Mouse (Mus musculus): ENCODE measurements around the gene Atp8b3.

Gene Atp8b3

DNA sequence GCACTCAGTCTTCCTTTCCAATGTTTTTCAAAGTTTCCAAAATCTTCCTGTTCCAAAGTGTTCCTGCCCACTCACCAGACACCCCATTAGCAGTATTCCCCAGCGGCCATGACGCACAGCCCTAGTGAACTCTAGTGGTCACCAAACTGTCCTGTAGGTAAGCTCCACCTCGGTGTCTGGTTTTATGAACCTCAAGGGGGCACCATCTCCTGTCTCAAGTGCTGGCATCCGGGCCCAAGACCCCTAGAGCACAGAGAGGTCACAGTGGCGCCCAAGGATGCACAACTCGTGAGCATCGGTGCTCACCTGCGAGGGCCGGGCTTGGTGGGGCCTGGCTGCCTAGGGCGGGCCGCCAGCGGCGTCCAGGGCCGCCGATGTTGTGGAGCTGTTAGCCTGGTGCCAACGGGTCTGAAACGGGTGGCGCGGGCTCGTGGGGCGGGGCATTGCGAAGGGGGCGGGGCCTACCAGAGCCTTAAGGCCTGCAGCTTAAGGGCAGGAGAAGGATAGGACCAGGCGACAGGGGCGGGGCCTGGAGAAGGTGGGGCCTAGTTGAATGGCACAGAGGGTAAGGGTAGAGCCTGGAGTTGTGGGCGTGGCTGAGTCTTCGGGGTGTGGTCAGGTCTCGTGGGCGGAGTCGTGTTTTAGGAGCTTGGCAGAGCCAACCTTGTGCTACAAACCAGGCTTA lies at the start of gene Atp8b3:
Gene Atp8b3, minus strand, starts transcription at position 415 of the 685 bp plus-strand sequence.
- DNase-seq (ENCODE audit: low spot score in 2 of 2): peak; percentile 93 to 96

DNA sequence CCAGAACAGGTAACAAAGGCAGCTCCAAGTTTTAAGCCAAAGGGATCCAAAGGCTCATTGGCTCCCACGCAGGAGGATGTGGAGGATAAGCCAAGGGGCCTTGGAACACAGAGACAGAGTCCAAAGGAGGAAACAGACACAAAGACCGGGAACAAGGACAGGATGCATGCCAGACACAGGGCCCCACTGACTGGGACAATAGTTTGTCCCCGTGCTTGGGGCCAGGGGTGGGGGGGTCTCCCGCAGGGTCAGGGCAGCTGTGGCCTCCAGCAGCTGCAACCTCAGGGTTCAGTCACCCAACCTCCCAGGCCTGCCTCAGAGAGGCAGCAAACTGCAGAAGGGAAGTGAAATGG lies 48.4 kb upstream of the Atp8b3 start:
- no peak for DNase-seq (ENCODE audit: low spot score in 2 of 2)

DNA sequence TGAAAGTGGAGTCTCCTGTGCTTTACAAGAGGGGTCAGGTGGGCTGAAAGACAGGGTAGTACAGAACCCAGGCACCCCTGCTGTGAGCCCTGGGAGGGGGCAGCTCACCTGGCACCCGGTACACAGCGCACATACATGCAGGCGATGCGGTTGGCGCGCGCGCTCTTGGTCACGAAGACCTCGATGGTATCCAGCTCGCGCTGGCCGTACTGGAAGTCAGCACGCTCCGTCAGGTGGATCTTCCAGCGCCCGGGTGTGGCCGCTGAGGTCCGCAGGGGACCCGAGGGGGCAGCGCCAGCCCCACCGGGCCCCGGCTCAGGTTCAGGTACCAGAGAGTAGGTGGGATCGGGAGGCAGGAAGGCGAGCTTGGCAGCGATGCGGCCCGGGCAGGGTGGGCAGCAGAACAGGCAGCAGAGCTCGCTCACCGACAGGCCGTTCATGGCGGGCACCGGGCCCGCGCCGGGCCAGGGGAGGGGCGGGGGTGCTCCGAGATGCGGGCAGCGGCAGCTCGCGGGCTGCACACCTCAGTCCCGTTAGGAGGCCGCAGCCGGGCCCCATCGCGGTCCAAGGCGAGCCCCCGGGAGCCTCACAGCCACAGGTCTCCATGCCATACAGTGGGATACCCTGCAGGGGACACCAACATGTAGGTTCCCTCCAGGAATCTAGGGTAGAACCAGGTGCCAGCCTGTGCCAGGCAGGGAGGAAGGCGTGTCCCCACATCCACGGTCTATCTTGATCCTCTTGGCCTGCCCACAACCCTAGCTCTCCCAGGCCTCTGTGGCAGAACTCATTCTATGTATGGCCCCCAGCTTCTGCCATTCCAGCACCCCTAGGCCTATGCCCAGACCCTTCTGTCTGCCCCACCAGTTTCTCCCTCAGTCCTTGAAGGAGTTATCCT lies 47.7 kb upstream of the Atp8b3 start:
- DNase-seq (ENCODE audit: low spot score in 2 of 2): no peak

DNA sequence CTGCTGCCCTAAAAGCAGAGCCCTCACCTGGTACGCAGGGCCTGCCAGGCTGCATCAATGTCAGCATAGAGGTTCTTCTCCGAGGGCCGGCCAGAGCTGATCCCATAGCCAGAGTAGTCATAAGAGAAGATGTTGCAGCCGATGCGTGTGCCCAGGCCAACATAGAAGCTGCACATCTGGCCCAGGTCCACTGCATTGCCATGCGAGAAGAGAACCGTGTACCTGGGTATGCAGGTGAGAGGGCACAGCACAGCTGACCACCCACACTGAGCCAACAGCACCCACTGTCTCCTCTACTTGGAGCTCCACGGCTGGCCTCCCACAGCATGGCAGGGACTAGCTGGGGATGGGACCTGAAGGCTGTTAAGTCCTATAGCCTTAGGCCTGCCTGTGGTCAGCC lies 46.7 kb upstream of the Atp8b3 start:
- DNase-seq (ENCODE audit: low spot score in 2 of 2): no peak

DNA sequence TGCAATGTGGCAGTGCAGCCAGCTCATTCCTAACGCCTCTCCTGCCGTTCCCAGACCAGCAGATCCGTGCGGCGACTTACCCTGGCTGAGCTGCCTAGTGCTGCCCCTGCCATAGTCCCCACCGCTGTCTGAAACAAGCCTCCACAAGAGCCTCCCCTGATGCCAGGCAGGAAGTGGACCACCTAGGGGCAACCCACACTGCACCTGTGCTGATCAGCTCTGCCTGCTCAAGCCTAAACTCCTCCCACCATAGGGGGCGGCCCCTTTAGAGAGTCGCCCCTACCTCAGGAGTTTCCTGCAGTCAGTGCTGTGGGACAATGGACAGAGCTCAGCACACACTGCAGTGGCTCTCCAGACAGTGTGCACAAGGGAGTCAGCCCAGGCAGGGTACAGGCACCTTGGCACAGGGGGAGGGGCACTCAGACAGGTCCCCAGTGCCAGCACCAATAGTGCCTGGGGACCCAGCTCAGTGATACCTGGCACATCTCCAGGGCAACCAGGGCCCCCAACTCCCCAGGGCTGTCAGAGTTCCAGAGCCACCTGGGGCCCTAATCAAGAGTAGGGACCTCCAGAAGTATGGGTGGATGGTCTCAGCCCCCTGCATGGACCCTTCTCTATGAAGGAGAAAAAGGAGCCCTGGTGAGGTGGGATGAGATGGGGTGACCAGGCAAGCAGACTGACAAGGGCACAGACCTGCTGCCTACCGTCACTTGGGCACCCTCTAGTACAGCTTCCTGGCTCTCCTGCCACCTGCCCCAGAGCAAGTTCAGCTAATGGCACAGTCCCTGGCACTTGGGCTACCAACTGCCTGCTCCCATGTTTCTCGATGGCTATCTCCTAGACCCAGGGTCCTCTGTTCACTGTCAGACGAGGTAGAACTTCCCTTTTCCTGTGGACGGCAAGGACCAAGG lies 46.0 kb upstream of the Atp8b3 start:
- no peak for DNase-seq (ENCODE audit: low spot score in 2 of 2)

DNA sequence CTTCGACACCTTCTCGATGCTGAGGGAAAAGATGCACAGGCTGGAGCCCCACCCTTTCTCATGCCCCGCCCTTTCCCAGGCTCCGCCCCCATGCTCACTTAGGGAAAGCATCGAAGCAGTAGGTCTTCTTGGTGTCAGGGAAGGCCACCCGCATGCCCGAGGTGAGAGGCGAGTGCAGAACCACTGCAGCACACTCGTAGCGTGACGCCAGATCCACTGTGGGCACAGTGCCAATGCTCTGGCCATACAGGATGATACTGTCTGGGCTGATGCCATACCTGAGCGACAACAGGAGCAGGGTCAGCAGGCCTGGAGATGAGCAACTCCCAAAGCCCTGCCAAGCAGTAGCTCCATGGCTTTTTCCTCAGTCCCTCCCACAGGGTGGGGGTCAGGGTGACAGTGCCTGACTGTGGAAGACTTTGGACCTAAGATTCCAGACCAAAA lies 45.1 kb upstream of the Atp8b3 start:
- DNase-seq (ENCODE audit: low spot score in 2 of 2): no peak

DNA sequence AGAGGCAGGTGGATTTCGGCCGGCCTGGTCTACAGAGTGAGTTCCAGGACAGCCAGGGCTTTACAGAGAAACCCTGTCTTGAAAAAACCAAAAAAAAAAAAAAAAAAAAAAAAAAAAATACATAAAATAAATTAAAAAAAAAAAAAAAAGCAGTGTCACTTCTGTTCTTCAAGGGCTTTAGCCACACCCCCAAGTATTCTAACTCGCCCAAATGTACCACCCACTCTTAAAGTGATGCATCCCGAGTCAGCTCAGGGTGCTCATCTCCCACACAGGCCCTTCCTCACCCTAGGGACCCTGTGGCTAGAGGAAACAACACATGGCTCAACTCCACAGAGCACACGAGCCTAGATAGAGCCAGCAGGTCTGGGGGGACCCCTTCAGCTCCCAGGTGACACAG lies 44.1 kb upstream of the Atp8b3 start:
- no peak for DNase-seq (ENCODE audit: low spot score in 2 of 2)

DNA sequence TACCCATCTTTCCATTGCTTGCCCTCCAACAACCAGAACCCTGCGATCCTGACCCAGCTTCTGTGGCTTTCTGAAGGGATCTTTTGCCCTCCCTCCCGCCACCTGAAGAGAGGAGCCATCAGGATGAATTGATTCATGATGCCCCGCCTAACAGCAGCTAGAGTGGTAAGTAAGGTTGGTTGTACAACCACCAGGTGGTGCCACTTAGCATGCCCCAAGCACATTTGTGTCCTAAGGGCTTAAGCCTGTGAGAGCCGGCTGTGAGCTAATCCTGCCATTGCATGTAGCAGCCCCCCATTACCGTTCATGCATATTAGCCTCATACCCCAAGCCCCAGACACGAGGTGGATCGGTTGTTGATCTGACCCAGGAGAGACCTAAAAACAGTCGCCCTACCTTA lies 40.0 kb upstream of the Atp8b3 start:
- peak; percentile 82 to 88 for DNase-seq (ENCODE audit: low spot score in 2 of 2)

DNA sequence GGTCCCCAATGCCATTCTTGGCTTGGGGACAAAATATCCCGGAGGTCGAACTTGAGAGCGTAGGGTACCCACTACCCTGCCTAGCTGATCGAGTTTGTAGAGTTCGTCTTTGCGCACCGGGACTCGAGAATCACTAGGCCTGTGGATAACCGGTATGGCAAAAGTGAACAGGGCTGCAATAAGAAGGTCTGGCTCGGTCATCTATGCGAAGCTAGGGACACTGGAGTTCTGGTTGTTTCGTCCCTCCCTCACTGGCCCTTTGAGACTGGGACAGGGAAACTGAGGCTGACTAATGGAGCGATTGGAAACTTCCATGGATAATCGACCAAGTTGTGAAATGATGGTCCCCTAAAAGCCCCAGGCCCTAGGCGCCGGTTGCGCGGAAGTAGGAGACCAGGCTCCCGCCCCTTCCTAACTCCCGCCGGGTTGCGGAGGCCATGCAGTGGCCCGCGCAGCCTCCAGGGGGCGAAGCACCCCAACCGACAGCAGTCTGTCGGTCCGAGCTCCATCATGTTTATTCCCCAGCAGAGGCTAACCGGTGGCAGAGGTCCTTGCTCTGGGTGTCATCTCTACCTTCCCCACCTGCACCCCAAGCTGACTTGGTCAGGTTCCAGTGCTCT lies 39.3 kb upstream of the Atp8b3 start:
- peak; percentile 86 to 87 for DNase-seq (ENCODE audit: low spot score in 2 of 2)

DNA sequence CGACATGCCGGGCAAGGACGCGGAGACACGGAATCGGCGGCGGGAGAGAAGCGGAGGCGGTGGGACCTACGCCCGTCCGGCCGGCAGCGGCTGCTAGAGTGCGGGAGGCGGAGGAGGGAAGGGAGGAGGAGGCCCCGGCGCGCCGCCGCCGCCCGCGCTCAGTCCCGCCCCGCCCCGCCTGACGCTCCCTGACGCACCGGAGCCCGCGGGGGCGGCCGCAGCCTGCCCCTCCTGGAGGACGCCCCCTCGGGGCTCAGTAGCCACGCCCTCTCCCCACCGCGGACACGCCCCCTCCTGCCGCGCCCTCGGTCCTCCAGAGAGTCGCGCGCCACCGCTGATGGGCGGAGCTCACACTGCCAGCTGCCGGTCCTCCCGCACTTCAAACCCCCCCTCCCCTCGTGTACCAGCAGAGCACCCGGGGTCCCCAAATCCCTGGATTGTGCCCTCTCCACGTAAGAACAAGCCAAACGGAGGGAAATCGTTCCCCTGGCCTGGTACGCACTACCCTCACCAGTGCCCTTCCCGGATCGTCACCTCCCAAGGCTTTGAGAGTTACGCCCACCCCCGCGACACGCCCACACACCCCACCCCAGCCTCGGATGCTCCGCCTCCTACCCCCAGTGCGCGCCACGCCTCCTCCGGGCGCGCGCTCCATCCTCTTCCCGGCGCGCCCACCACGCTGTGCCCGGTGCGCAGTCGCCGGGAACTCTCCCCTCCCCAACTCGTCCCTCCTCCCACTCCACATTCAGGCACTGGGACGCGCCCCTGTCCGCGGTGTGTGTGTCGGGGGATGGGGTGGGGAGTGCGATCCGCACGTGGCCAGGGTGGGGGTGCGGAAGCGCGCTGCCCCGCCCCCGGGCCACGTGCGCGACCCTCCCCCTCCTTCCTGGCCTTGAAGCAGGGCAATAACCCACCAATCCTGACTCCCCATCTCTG lies 38.5 kb upstream of the Atp8b3 start, which contains the start of gene Klf16:
Gene Klf16, minus strand, starts transcription at position 127 of the 936 bp plus-strand sequence.
- DNase-seq (ENCODE audit: low spot score in 2 of 2): peak; percentile 99

DNA sequence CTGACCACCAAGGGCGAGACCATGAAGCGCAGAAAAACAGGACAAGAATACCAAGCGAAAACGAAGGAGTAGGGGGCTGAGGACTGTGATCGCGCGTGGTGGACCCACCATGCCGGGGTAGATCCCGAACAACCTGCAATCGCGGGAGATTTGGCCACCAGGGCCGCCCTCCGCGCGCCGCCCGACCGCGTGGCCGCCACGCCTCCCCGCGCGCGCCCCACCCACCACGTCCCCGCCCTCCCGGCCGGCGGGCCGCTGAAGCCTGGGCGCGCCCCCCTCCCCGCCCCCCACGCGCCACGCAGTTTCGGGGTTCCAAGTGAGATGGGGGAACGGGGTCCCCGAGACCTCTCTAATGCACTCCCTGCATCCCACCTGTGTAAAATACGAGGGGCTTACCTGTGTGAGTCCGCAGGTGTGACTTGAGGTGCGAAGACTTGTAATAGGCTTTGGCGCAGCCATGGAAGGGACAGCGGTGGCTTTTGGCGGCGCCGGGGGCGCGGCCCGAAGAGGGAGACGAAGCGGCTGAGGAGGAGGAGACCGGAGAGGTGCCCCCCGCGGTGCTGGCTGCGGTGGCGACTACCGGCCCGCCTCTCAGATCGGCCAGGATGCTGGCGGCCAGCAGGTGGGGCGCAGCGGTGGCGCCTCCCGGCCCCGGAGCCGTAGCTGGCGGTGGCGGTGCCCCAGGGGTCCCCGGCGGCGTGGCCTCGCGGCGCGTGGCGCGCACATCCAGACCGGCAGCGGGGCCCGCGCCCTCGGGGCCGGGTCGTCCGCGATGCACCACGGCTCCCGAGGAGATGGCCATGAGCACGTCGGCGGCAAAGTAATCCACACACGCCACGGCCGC lies 37.6 kb upstream of the Atp8b3 start:
- peak; percentile 62 to 63 for DNase-seq (ENCODE audit: low spot score in 2 of 2)

DNA sequence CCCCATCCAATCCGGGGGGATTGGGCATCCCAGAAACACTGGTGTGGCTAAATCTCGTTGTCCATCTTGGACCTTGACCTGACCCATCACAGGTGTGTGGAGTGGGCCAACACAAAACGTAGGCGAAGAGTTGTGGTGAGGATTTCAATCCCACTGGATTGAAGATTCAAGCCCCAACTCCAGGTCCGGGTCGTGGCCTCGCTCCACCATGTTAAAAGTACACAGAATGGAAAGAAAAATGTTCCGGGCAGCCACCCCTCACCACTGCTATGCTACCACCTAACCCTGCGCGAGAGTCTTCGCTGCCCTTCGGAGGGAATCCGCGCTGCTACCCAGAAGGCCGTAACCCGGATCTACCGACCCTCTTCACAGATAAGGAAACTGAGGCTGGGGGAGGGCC lies 37.0 kb upstream of the Atp8b3 start:
- peak in 1 of 2 experiments; percentile 20 for DNase-seq (ENCODE audit: low spot score in 2 of 2)

DNA sequence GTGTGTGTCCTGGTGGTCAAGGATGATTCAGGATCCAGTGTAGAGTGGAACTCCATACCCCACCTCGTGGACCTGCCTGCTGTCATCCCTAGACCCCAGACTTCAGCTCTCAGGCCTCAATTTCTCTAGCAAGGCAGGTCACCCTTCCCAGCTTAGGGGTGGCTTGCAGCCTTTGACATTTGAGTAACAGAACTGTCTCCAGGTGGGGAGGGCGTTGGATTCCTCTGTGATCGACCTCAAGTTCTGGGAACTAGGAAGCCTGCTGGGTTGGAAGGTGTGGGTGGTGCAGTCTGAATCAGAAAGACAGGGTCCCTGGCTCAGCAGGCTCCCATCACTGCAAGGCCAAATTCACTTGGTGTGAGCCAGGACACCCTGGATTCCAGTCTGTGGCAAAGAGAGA lies 36.0 kb upstream of the Atp8b3 start:
- no peak for DNase-seq (ENCODE audit: low spot score in 2 of 2)

DNA sequence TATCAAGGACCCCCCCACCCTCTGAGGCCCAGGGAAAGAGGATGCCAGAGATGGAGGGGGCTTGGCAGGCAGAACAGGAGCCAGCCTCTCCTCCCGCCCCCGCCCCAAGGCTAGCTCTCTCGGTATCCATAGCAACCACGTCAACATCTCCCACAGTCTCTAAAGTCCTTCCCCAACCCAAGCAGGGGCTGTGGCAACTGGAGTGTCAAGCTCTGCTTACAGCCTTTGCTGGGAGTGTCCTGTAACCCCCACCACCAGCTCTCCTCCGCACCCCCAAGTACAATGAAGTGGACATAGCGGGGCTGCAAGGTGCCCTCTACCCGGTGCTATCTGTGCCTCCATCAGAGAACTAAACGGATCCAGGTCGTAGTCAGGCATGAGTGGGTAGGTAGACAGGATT lies 35.0 kb upstream of the Atp8b3 start:
- no peak for DNase-seq (ENCODE audit: low spot score in 2 of 2)

DNA sequence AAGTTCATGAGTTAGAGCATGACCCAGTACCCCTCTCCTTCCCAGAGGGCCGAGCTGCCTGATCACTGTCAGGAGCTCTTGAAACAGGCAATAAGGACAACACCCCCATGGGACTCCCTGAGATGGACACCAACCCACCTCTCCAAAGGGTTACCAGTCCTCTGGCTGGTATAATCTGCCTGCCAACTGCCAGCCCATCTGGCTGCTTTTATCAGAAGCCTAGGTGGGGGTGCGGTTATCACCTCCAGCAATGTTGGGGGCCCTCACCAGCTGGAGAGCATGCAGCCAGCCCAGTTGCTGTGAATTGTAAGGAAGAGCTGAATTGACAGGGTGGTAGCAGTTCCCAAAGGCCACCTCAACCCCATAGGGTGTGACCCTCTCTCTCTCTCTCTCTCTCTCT lies 33.6 kb upstream of the Atp8b3 start:
- peak; percentile 55 to 68 for DNase-seq (ENCODE audit: low spot score in 2 of 2)

DNA sequence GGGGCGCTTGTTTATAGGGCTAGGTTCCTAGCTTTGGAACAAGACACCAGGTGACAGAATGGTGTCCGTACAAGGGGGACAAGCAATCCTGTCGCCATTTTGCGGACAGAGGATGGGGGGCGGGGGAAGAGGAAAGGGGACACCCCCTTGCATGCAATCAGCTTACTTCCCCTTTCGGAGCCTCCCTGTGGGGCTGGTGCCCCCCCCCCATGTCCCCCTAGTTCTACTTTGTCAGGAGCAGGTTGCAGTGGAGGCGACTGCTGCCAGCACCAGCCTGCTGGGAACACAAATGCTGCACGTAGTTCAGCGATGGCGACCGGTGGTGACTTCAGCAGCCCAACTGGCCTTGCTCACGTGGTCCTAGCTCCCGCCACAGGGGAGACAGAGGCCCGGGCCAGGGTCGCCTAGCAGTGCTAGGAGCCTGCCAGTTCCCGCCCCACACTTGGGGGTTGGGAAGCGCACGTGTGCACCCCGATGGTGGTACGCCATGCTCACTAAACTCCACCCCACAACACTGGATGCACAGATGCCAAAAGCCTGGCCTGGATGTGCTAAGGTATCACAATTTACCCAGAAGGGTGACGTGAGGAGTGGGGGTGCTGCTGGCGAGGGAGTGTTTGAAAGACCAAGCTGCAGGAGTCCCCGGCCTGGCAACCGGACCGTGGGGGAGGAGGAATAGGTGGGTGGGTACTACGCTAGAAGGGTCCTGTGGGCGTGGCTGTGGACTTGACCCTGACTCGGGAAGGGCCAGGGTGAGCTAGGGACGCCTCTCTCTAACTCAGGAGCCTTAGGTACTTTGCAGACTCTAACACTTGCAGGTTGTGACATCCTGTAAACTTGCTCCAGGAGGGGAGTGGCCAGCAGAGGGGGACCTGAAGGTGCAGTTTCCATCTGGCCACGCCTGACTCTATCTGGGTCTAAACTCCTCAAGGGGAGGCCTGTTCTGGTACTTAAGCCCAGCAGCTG lies 32.2 kb upstream of the Atp8b3 start:
- DNase-seq (ENCODE audit: low spot score in 2 of 2): peak; percentile 59 to 64

DNA sequence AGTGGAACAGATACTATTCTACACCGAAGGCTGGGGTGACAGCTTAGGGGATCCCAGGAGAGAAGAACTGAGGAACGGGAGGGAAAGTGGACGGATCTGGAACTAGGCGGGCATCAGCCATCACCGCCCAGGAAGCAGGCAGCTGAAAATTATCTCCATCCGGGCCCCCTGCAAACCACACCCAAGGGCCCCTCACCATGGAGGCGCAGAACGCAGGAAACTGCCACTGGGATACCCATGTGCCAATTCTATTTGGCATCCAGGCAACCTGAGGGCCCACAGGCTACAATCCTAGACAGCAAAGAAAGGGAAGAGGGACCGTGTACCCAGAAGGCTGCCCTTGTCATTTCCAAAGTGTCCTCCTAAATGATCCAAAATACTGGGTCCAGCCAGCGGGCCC lies 31.5 kb upstream of the Atp8b3 start:
- no peak for DNase-seq (ENCODE audit: low spot score in 2 of 2)

DNA sequence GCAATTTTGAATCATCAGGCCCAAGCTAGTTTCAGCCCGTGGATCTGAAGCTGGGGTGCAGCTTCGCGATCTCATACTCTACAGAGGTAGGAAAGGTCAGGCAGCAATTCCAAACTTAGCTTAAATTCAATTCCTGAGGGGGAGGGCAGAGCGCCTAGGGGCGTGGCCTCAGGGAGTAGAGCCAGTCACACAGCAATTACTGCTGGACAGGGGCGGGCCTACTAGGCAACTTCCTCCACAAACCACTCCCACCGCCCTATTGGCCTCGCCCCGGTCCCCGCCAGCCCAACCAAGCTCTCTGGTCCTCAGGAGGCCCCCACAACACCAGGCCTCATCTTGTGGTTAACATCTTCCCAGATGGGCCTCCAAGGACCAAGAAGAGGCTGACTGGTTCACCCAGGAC lies 30.7 kb upstream of the Atp8b3 start:
- DNase-seq (ENCODE audit: low spot score in 2 of 2): peak; percentile 82 to 86

Measured in spleen, postnatal 36 days (tissue).